Mouse (Mus musculus) E14TG2a.4 (cell line): ENCODE results near the gene 1700021F07Rik.

Source experiments
- CTCF ChIP-seq: conservative IDR thresholded peaks from 2 replicates; pipeline ENCODE4 v1.5.1; 2014; ENCODE audit warnings: low read length
- NANOG ChIP-seq: IDR thresholded peaks from 2 replicates; pipeline ENCODE4 v1.6.1; 2014; ENCODE audit warnings: borderline replicate concordance, low read length, mixed read lengths
- POU5F1 ChIP-seq: IDR thresholded peaks from 2 replicates; pipeline ENCODE4 v1.6.1; 2014; ENCODE audit warnings: low read length, borderline replicate concordance

GRCm38 (mm10) chr2:173479050-173479449, 43.3 kb upstream of the 1700021F07Rik start:
- TF ChIP-seq CTCF (no peak), POU5F1 (no peak), NANOG (no peak)
